In the genomic region with DNA sequence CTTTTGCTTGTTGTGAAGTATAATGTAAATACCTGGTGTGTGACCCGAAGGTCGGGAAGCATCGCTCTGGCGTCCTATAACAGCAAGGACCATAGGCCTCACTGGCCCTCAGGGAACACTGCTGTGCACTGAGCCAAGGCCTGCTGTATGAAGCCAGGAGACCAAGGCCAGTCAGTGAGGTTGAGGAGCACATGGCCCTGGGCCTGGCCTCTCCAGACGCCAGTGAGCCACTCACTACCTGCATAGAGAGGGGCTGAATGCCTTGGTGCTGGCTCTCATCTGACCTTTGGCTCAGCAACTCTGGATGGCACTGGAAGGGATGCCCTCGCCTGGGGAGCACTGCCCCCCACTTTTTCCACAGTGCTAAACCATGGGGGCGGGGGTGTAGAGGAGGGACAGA, we compare ENCODE assay signal across 17 mouse cellular contexts.
DNase-seq lines count a peak whose midpoint lies in the region; ATAC-seq and TF ChIP-seq lines count a peak whose summit lies in the region.
"Had no signal": no experiment of that assay in that cellular context is flagged by ENCODE, and none has a peak within 500 bp of the region (broad histone marks: within the 10 kb centered on the region; RNA-seq: fewer than 3 reads in every experiment).

No protein-coding gene starts in this region.

- 0 out of 2 replicates have a peak, but pooled peaks have one; percentile 17 for ATAC-seq in kidney, embryonic 16.5 days (ENCODE audit: low FRiP score, low TSS enrichment)
- ATAC-seq in stomach, embryonic 15.5 days (ENCODE audit: insufficient read depth, low FRiP score, low read depth) = 0 out of 2 replicates have a peak, but pooled peaks have one; percentile 5
- no peak for ATAC-seq in stomach, postnatal 0 days (ENCODE audit: low FRiP score, low TSS enrichment)
- ATAC-seq in midbrain, embryonic 16.5 days = peak; percentile 18; the same call in 1 of the 2 replicates

- no peak overlapping the region; the same call in 1 of the 2 replicates for H3K9ac ChIP-seq in kidney, embryonic 16.5 days (replicated peaks; ENCODE audit: low read length)
- no peak overlapping the region for H3K9ac ChIP-seq in stomach, embryonic 15.5 days
- H3K9ac ChIP-seq in stomach, postnatal 0 days (ENCODE audit: low read length) = no peak overlapping the region
- no peak overlapping the region for H3K9ac ChIP-seq in midbrain, embryonic 16.5 days (ENCODE audit: low read depth, low read length)
- H3K9ac ChIP-seq: hindbrain, embryonic 12.5 days; neural tube, embryonic 12.5 days had no signal

- TF ChIP-seq EP300 in stomach, postnatal 0 days (optimal IDR thresholded peaks at IDR 0.05) = no peak

- no peaks in the 10 kb centered on the region for H3K9me3 ChIP-seq in kidney, embryonic 16.5 days (ENCODE audit: low read length)
- no peaks in the 10 kb centered on the region for H3K9me3 ChIP-seq in stomach, embryonic 15.5 days
- H3K9me3 ChIP-seq in stomach, postnatal 0 days (ENCODE audit: control insufficient read depth, low read length) = no peaks in the 10 kb centered on the region
- no peaks in the 10 kb centered on the region for H3K9me3 ChIP-seq in midbrain, embryonic 16.5 days (replicated peaks; ENCODE audit: control insufficient read depth, low read length, poor library complexity, severe bottlenecking)
- H3K9me3 ChIP-seq: hindbrain, embryonic 12.5 days; neural tube, embryonic 12.5 days had no signal

- DNase-seq in gastrocnemius, adult 2 months = no peak
- DNase-seq in gastrocnemius, postnatal 36 days = no peak
- no peak for DNase-seq in kidney, adult 18-20 months
- DNase-seq in stomach, postnatal 0 days (ENCODE audit: low spot score) = no peak
- DNase-seq in right cerebral cortex, postnatal 10 days (ENCODE audit: low spot score in 2 of 2) = no peak
- DNase-seq: cerebellum, adult 9-11 months; embryo, embryonic 11 days; heart, adult 18-20 months; kidney, postnatal 10 days; left cerebral cortex, postnatal 4 days; lung, adult 18-20 months; thymus, postnatal 36 days had no signal

- no peaks in the 10 kb centered on the region for H3K27me3 ChIP-seq in kidney, embryonic 16.5 days (ENCODE audit: insufficient read depth, low read length)
- no peaks in the 10 kb centered on the region for H3K27me3 ChIP-seq in stomach, embryonic 15.5 days (replicated peaks)
- no peaks in the 10 kb centered on the region for H3K27me3 ChIP-seq in stomach, postnatal 0 days (ENCODE audit: control insufficient read depth, insufficient read depth, low read length)
- H3K27me3 ChIP-seq in midbrain, embryonic 16.5 days (ENCODE audit: control insufficient read depth, insufficient read depth, low read depth, low read length) = no peaks in the 10 kb centered on the region
- H3K27me3 ChIP-seq: hindbrain, embryonic 12.5 days; neural tube, embryonic 12.5 days had no signal

- 75% methylated on average over 7 of the region's 7 CpGs for WGBS in kidney, embryonic 16.5 days
- WGBS in stomach, embryonic 15.5 days = 85% methylated on average over 7 of the region's 7 CpGs
- 82% methylated on average over 7 of the region's 7 CpGs for WGBS in stomach, postnatal 0 days
- 85% methylated on average over 7 of the region's 7 CpGs for WGBS in midbrain, embryonic 16.5 days

- intact Hi-C loops in gastrocnemius, adult 2 months (cut with DNase I) = no loop called here
- intact Hi-C loops in gastrocnemius, postnatal 36 days (cut with DNase I) = no loop called here

- no peak overlapping the region for H3K4me3 ChIP-seq in gastrocnemius, adult 2 months
- no peak overlapping the region for H3K4me3 ChIP-seq in kidney, embryonic 16.5 days (ENCODE audit: low read length)
- no peak overlapping the region for H3K4me3 ChIP-seq in stomach, embryonic 15.5 days (replicated peaks)
- H3K4me3 ChIP-seq in stomach, postnatal 0 days (ENCODE audit: low read depth, low read length) = no peak overlapping the region
- H3K4me3 ChIP-seq in midbrain, embryonic 16.5 days (ENCODE audit: low read depth, low read length) = no peak overlapping the region
- H3K4me3 ChIP-seq: hindbrain, embryonic 12.5 days; neural tube, embryonic 12.5 days had no signal

- TF ChIP-seq CTCF in gastrocnemius, adult 2 months (IDR thresholded peaks at IDR 0.05) = no peak
- TF ChIP-seq CTCF in stomach, postnatal 0 days (IDR thresholded peaks at IDR 0.05; ENCODE audit: low read depth) = no peak

- H3K27ac ChIP-seq in gastrocnemius, adult 2 months = peak overlapping the region; percentile 74
- H3K27ac ChIP-seq in kidney, embryonic 16.5 days (ENCODE audit: low read length) = no peak overlapping the region; the same call in 1 of the 2 replicates
- H3K27ac ChIP-seq in stomach, embryonic 15.5 days = no peak overlapping the region
- H3K27ac ChIP-seq in stomach, postnatal 0 days (replicated peaks) = no peak overlapping the region
- H3K27ac ChIP-seq in midbrain, embryonic 16.5 days (ENCODE audit: low read length) = no peak overlapping the region
- H3K27ac ChIP-seq: hindbrain, embryonic 12.5 days; neural tube, embryonic 12.5 days had no signal

- no peak overlapping the region for H3K4me2 ChIP-seq in kidney, embryonic 16.5 days (replicated peaks; ENCODE audit: low read depth, low read length)
- H3K4me2 ChIP-seq in stomach, embryonic 15.5 days = no peak overlapping the region
- H3K4me2 ChIP-seq in stomach, postnatal 0 days (replicated peaks; ENCODE audit: low read depth) = no peak overlapping the region
- H3K4me2 ChIP-seq in midbrain, embryonic 16.5 days (ENCODE audit: low read length) = no peak overlapping the region
- H3K4me2 ChIP-seq: hindbrain, embryonic 12.5 days; neural tube, embryonic 12.5 days had no signal

- H3K4me1 ChIP-seq in kidney, embryonic 16.5 days (ENCODE audit: insufficient read depth, low read length) = peaks cover 55% of the 10 kb centered on the region
- peaks cover 30% of the 10 kb centered on the region for H3K4me1 ChIP-seq in stomach, embryonic 15.5 days
- H3K4me1 ChIP-seq in stomach, postnatal 0 days (replicated peaks; ENCODE audit: control insufficient read depth, insufficient read depth) = peaks cover 4% of the 10 kb centered on the region
- H3K4me1 ChIP-seq in midbrain, embryonic 16.5 days (ENCODE audit: control insufficient read depth, insufficient read depth, low read length) = peaks cover 11% of the 10 kb centered on the region; the same call in 1 of the 2 replicates

- H3K36me3 ChIP-seq in kidney, embryonic 16.5 days (ENCODE audit: insufficient read depth, low read length) = peaks cover 13% of the 10 kb centered on the region; the same call in 1 of the 2 replicates
- peaks cover 3% of the 10 kb centered on the region; the same call in 1 of the 2 replicates for H3K36me3 ChIP-seq in stomach, embryonic 15.5 days
- H3K36me3 ChIP-seq in stomach, postnatal 0 days (ENCODE audit: control insufficient read depth, insufficient read depth, low read length) = 0 out of 2 replicates have a peak, but pooled peaks cover 4% of the 10 kb centered on the region
- H3K36me3 ChIP-seq in midbrain, embryonic 16.5 days (ENCODE audit: control insufficient read depth, insufficient read depth, low read length) = no peaks in the 10 kb centered on the region
